Mouse (Mus musculus) limb, embryonic 12.5 days (tissue): Measurements from ENCODE around the gene Usp29. TPM values are rescaled to one million over a fixed set of nuclear protein-coding genes. Genes with fewer than 3 reads are reported as not detected.
A peak's percentile ranks its signal among the peaks of the same experiment; 100 is the strongest.
"Not testable (repeated sequence)": the region's sequence is repeated elsewhere in the genome, so short reads cannot be mapped to it uniquely, and the experiment has no call there.

Experiments used
- ATAC-seq: fragments of 200-750 bp; cut with Nextera tagmentation; 2 replicates; pipeline ENCODE4 v1.8.0; 2017; ENCODE audit warnings: low read depth, moderate TSS enrichment; ENCODE audit not compliant: insufficient number of reproducible peaks, insufficient read depth, low FRiP score, low TSS enrichment
- H3K27ac ChIP-seq: fragments of 300-500 bp; sonication (generic); 2 replicates; pipeline ENCODE4 v1.5.1; 2016; ENCODE audit warnings: mild to moderate bottlenecking, moderate library complexity
- H3K27me3 ChIP-seq: fragments of 300-500 bp; sonication (generic); 2 replicates; pipeline ENCODE4 v1.6.1; 2016; ENCODE audit warnings: mild to moderate bottlenecking, moderate library complexity
- H3K36me3 ChIP-seq: fragments of 300-500 bp; sonication (generic); 2 replicates; pipeline ENCODE4 v1.6.1; 2016; ENCODE audit warnings: mild to moderate bottlenecking, moderate library complexity
- H3K4me1 ChIP-seq: fragments of 300-500 bp; sonication (generic); replicated peaks from 2 replicates; pipeline ENCODE4 v1.6.1; 2016
- H3K4me2 ChIP-seq: fragments of 300-500 bp; sonication (generic); 2 replicates; pipeline ENCODE4 v1.6.1; 2016; ENCODE audit warnings: mild to moderate bottlenecking, moderate library complexity
- H3K4me3 ChIP-seq: fragments of 300-500 bp; sonication (generic); replicated peaks from 2 replicates; pipeline ENCODE4 v1.5.1; 2016; ENCODE audit warnings: mild to moderate bottlenecking
- H3K9ac ChIP-seq: fragments of 300-500 bp; sonication (generic); replicated peaks from 2 replicates; pipeline ENCODE4 v1.6.1; 2016; ENCODE audit warnings: mild to moderate bottlenecking, moderate library complexity
- H3K9me3 ChIP-seq: fragments of 300-500 bp; sonication (generic); 2 replicates; pipeline ENCODE4 v1.6.1; 2016; ENCODE audit warnings: mild to moderate bottlenecking, moderate library complexity
- WGBS: fragments of 180-500 bp; shearing (Covaris S2); methylation state at CpG from one replicate; pipeline ENCODE4 v1.1.7; 2016; 5-methylcytosine and 5-hydroxymethylcytosine counted together
- polyA plus RNA-seq: library from polyadenylated mRNA; unstranded; fragments of >200 nt; fragmentation: Nextera tagmentation; extraction: Ambion mirVana; gene quantifications from 2 replicates; pipeline ENCODE4 v1.2.1, GENCODE M21; 2016

Usp29 gene
- polyA plus RNA-seq, 1 experiment from 2014 or later, result 15.8 TPM

DNA sequence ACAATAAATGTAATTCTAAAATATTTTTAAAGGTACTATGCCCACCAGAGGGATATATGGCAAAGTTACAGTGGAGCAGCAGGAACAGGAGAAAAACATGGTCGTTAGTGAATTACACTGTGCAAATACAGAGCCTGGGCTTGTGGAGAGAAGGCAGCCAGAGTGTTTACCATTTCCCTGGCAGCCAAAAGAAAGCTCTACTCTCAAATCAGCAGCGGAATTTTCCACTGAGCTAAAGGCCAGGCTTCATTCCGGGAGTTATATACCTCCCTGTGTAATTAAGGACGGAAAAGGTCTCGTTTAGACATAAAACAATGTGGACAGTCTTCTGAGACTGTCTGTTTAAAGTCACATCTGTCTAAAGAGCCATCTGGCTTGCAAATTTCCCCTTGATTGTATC, 204.4 kb downstream of the Usp29 start:
- Histone ChIP-seq H3K4me1 (peaks cover 3% of the 10 kb centered on the region), H3K36me3 (no peaks in the 10 kb centered on the region), H3K9me3 (no peaks in the 10 kb centered on the region), H3K9ac (no peak overlapping the region), H3K27ac (peak overlapping the region; percentile 68; the same call in 1 of the 2 replicates), H3K4me3 (no peak overlapping the region), H3K4me2 (no peak overlapping the region), H3K27me3 (no peaks in the 10 kb centered on the region)
- no peak for ATAC-seq
- 23% methylated on average over 5 of the region's 5 CpGs for WGBS

DNA sequence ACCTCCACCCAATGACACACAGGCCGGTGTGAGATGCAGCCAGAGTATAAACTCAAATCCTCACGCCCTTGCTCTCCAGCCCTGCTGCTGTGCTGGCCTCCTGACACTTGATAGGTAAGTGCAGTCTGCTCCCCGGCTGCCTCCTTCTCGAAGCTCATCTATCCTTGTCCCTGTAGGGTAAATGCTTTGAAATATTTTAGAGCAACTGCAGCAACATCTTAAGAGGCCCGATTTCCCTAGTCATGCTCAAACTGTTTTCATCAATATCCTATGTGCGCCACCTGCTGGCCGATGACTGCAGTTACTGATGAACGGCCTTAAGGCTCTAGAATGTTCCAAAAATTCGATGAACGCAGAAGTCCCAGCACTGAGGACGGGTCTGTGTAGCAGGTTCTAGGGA, 206.7 kb downstream of the Usp29 start:
- ATAC-seq, result peak; percentile 27; the same call in 1 of the 2 replicates
- peaks cover 3% of the 10 kb centered on the region for H3K4me1 ChIP-seq
- H3K27me3 ChIP-seq, result no peaks in the 10 kb centered on the region
- H3K4me2 ChIP-seq, result no peak overlapping the region
- H3K4me3 ChIP-seq, result no peak overlapping the region
- H3K9me3 ChIP-seq, result no peaks in the 10 kb centered on the region
- H3K9ac ChIP-seq, result no peak overlapping the region
- H3K27ac ChIP-seq, result no peak overlapping the region
- H3K36me3 ChIP-seq, result no peaks in the 10 kb centered on the region
- 46% methylated on average over 11 of the region's 11 CpGs for WGBS

- peaks cover 3% of the 10 kb centered on the region; the same call in 1 of the 2 replicates for H3K4me1 ChIP-seq
- no peaks in the 10 kb centered on the region for H3K9me3 ChIP-seq
- H3K4me3 ChIP-seq, result peak overlapping the region; percentile 22
- H3K27ac ChIP-seq, result no peak overlapping the region
- no peaks in the 10 kb centered on the region for H3K27me3 ChIP-seq
- ATAC-seq, result peak; percentile 50; the same call in 1 of the 2 replicates
- WGBS, result 19% methylated on average over 16 of the region's 16 CpGs
- no peak overlapping the region for H3K9ac ChIP-seq
- no peaks in the 10 kb centered on the region for H3K36me3 ChIP-seq
- H3K4me2 ChIP-seq, result peak overlapping the region; percentile 47
Measured at GRCm38 (mm10) chr7:6940761-6941231, 210.4 kb downstream of the Usp29 start.

- H3K4me1 ChIP-seq, H3K27me3 ChIP-seq, H3K4me2 ChIP-seq, ATAC-seq, H3K9me3 ChIP-seq, H3K36me3 ChIP-seq, H3K27ac ChIP-seq, H3K4me3 ChIP-seq, H3K9ac ChIP-seq: not testable (repeated sequence)
- WGBS, result 89% methylated on average over 20 of the region's 20 CpGs
Measured at GRCm38 (mm10) chr7:6948061-6948460, 217.7 kb downstream of the Usp29 start.

- no peak overlapping the region for H3K9ac ChIP-seq
Measured at GRCm38 (mm10) chr7:6956576-6956975, 226.2 kb downstream of the Usp29 start.

DNA sequence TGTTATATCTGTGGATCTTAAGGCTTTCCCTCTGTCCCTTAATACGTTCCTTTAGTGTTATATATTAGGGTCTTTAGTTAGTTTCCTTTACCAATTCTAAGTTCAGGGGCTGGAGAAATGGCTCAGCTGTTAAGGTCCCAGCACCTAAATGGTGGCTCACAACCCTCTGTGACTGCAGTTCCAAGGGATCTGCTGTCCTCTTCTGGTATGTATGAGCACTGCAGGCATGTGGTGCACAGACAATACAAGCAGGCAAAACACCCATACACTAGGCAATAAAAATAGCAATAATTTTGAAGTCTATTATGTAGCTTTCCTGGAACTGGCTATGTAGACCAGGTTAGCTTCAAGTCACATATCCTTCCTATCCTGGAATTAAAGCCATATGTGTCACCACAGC, 228.2 kb downstream of the Usp29 start:
- no peak overlapping the region for H3K27ac ChIP-seq
- no peak overlapping the region for H3K9ac ChIP-seq
- H3K4me1 ChIP-seq, result no peaks in the 10 kb centered on the region
- WGBS, result 93% methylated on average over 1 of the region's 1 CpGs
- no peak for ATAC-seq
- no peaks in the 10 kb centered on the region for H3K27me3 ChIP-seq
- no peak overlapping the region for H3K4me3 ChIP-seq
- no peaks in the 10 kb centered on the region for H3K9me3 ChIP-seq
- no peak overlapping the region for H3K4me2 ChIP-seq
- no peaks in the 10 kb centered on the region for H3K36me3 ChIP-seq

More at GRCm38 (mm10) chr7:6956576-6956975, 226.2 kb downstream of the Usp29 start:
- no peak for ATAC-seq
- Histone ChIP-seq H3K27me3 (no peaks in the 10 kb centered on the region), H3K4me1 (no peaks in the 10 kb centered on the region), H3K27ac (no peak overlapping the region), H3K36me3 (no peaks in the 10 kb centered on the region), H3K9me3 (no peaks in the 10 kb centered on the region), H3K4me2 (no peak overlapping the region), H3K4me3 (no peak overlapping the region)
- 82% methylated on average over 4 of the region's 4 CpGs for WGBS

DNA sequence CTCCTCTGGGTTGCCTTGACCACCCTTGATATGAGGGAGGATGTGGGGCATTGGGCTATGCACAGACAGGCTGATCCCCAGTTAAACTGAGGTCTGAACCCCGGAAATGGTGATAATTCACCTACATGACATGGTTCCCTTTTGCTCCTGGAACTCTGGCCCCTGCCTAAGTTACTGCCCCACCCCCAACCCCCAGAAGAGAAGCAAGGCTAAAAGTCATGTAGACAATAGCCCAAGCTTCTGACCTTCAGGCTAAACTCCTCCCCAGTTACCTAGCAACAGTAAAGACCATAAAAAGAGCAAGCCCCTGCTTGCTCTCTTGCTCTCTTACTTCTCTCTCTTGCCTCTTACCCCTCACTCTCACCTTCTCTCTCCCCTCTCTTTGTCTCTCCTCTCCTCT, 243.2 kb downstream of the Usp29 start:
- H3K36me3 ChIP-seq, result no peaks in the 10 kb centered on the region
- H3K9me3 ChIP-seq, result no peaks in the 10 kb centered on the region
- no peak overlapping the region for H3K9ac ChIP-seq
- 92% methylated on average over 1 of the region's 1 CpGs for WGBS
- no peak overlapping the region for H3K4me2 ChIP-seq
- H3K27ac ChIP-seq, result no peak overlapping the region
- no peak for ATAC-seq
- no peaks in the 10 kb centered on the region for H3K4me1 ChIP-seq
- no peaks in the 10 kb centered on the region for H3K27me3 ChIP-seq
- H3K4me3 ChIP-seq, result no peak overlapping the region

- 90% methylated on average over 19 of the region's 19 CpGs for WGBS
- Histone ChIP-seq H3K4me3 (no peak overlapping the region), H3K27ac (no peak overlapping the region), H3K36me3 (no peaks in the 10 kb centered on the region), H3K27me3 (no peaks in the 10 kb centered on the region), H3K4me1 (no peaks in the 10 kb centered on the region), H3K9ac (no peak overlapping the region), H3K9me3 (no peaks in the 10 kb centered on the region), H3K4me2 (no peak overlapping the region)
- ATAC-seq, result no peak
Measured at GRCm38 (mm10) chr7:6976890-6977289, 246.5 kb downstream of the Usp29 start.

GRCm38 (mm10) chr7:6995251-6995650, 264.9 kb downstream of the Usp29 start, which contains the start of gene Aurkc:
Gene Aurkc, plus strand, starts transcription at chr7:6995300.
- 85% methylated on average over 11 of the region's 11 CpGs for WGBS
- H3K27ac ChIP-seq, H3K4me1 ChIP-seq, H3K36me3 ChIP-seq, H3K4me3 ChIP-seq, H3K27me3 ChIP-seq, ATAC-seq, H3K4me2 ChIP-seq, H3K9ac ChIP-seq, H3K9me3 ChIP-seq: not testable (repeated sequence)

- not testable (repeated sequence) for ATAC-seq, H3K4me3 ChIP-seq, H3K36me3 ChIP-seq, H3K27ac ChIP-seq, H3K4me1 ChIP-seq, H3K27me3 ChIP-seq, H3K9ac ChIP-seq, H3K4me2 ChIP-seq, H3K9me3 ChIP-seq
- 53% methylated on average over 3 of the region's 3 CpGs for WGBS
Measured at GRCm38 (mm10) chr7:6998914-6999313, 268.5 kb downstream of the Usp29 start.

DNA sequence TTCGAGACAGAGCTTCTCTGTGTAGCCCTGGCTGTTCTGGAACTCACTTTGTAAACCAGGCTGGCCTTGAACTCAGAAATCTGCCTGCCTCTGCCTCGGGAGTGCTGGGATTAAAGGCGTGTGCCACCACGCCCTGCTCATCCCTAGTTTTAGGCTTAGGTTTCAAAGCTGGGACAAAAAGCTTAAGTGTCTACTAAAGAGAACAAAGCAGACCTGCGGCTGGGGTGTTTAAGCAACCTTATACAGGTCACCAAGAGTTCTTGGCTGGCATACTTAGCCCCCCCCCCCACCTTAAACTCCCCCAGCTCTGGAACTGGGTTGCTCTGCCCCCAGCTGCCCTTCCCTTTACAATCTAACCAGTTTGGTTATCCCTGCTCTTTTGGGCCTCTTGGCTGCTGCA, 275.1 kb downstream of the Usp29 start:
- WGBS, result 80% methylated on average over 5 of the region's 5 CpGs
- not testable (repeated sequence) for H3K4me3 ChIP-seq, H3K27ac ChIP-seq, ATAC-seq, H3K9me3 ChIP-seq, H3K4me1 ChIP-seq, H3K4me2 ChIP-seq, H3K36me3 ChIP-seq, H3K9ac ChIP-seq, H3K27me3 ChIP-seq
